Mouse (Mus musculus): Measurements from ENCODE around the gene Msi2.
A peak's percentile ranks its signal among the peaks of the same experiment; 100 is the strongest.

The Msi2 gene

GRCm38 (mm10) chr11:88589641-88590040 is 128.7 kb downstream of the Msi2 start:
- H3K4me1 ChIP-seq (replicated peaks; ENCODE audit: low read depth, low read length): peaks cover 94% of the 10 kb centered on the region
- no peaks in the 10 kb centered on the region for H3K27me3 ChIP-seq (ENCODE audit: insufficient read depth, low read length)
- no peaks in the 10 kb centered on the region for H3K9me3 ChIP-seq (ENCODE audit: low read length)
- TF ChIP-seq POU5F1 (IDR thresholded peaks at IDR 0.05; ENCODE audit: borderline replicate concordance, low read length) (no peak), CTCF (conservative IDR thresholded peaks at IDR 0.05; ENCODE audit: low read length) (no peak), NANOG (IDR thresholded peaks at IDR 0.05; ENCODE audit: borderline replicate concordance, low read length) (no peak)
- peaks cover 39% of the 10 kb centered on the region for H3K36me3 ChIP-seq (ENCODE audit: insufficient read depth, low read length)
- peak overlapping the region; percentile 23; the same call in 1 of the 2 replicates for H3K4me3 ChIP-seq (replicated peaks; ENCODE audit: low read length)

GRCm38 (mm10) chr11:88588688-88589210 is 129.6 kb downstream of the Msi2 start:
- Histone ChIP-seq H3K9me3 (ENCODE audit: low read length) (no peaks in the 10 kb centered on the region), H3K27me3 (ENCODE audit: insufficient read depth, low read length) (no peaks in the 10 kb centered on the region), H3K36me3 (ENCODE audit: insufficient read depth, low read length) (peaks cover 37% of the 10 kb centered on the region), H3K4me3 (replicated peaks; ENCODE audit: low read length) (no peak overlapping the region), H3K4me1 (replicated peaks; ENCODE audit: low read depth, low read length) (peaks cover 94% of the 10 kb centered on the region)
- TF ChIP-seq NANOG (IDR thresholded peaks at IDR 0.05; ENCODE audit: borderline replicate concordance, low read length) (no peak), POU5F1 (IDR thresholded peaks at IDR 0.05; ENCODE audit: borderline replicate concordance, low read length) (no peak), CTCF (conservative IDR thresholded peaks at IDR 0.05; ENCODE audit: low read length) (no peak)

GRCm38 (mm10) chr11:88587710-88588109 is 130.6 kb downstream of the Msi2 start:
- Histone ChIP-seq H3K36me3 (ENCODE audit: insufficient read depth, low read length) (peaks cover 37% of the 10 kb centered on the region), H3K27me3 (ENCODE audit: insufficient read depth, low read length) (no peaks in the 10 kb centered on the region), H3K4me3 (replicated peaks; ENCODE audit: low read length) (no peak overlapping the region), H3K4me1 (replicated peaks; ENCODE audit: low read depth, low read length) (peaks cover 89% of the 10 kb centered on the region), H3K9me3 (ENCODE audit: low read length) (no peaks in the 10 kb centered on the region)
- no peak for TF ChIP-seq NANOG (IDR thresholded peaks at IDR 0.05; ENCODE audit: borderline replicate concordance, low read length)
- no peak for TF ChIP-seq CTCF (conservative IDR thresholded peaks at IDR 0.05; ENCODE audit: low read length)
- TF ChIP-seq POU5F1 (IDR thresholded peaks at IDR 0.05; ENCODE audit: borderline replicate concordance, low read length): no peak

GRCm38 (mm10) chr11:88585880-88586279 is 132.4 kb downstream of the Msi2 start:
- TF ChIP-seq POU5F1 (IDR thresholded peaks at IDR 0.05; ENCODE audit: borderline replicate concordance, low read length): no peak
- no peak for TF ChIP-seq CTCF (conservative IDR thresholded peaks at IDR 0.05; ENCODE audit: low read length)
- TF ChIP-seq NANOG (IDR thresholded peaks at IDR 0.05; ENCODE audit: borderline replicate concordance, low read length): no peak
- Histone ChIP-seq H3K4me1 (replicated peaks; ENCODE audit: low read depth, low read length) (peaks cover 94% of the 10 kb centered on the region), H3K9me3 (ENCODE audit: low read length) (no peaks in the 10 kb centered on the region)

GRCm38 (mm10) chr11:88585171-88585632 is 133.1 kb downstream of the Msi2 start:
- Histone ChIP-seq H3K9me3 (ENCODE audit: low read length) (no peaks in the 10 kb centered on the region), H3K36me3 (ENCODE audit: insufficient read depth, low read length) (peaks cover 38% of the 10 kb centered on the region), H3K4me3 (replicated peaks; ENCODE audit: low read length) (peak overlapping the region; percentile 72), H3K4me1 (replicated peaks; ENCODE audit: low read depth, low read length) (peaks cover 92% of the 10 kb centered on the region), H3K27me3 (ENCODE audit: insufficient read depth, low read length) (no peaks in the 10 kb centered on the region)
- no peak for TF ChIP-seq NANOG (IDR thresholded peaks at IDR 0.05; ENCODE audit: borderline replicate concordance, low read length)
- no peak for TF ChIP-seq CTCF (conservative IDR thresholded peaks at IDR 0.05; ENCODE audit: low read length)

More at GRCm38 (mm10) chr11:88585880-88586279, 132.4 kb downstream of the Msi2 start:
- peaks cover 37% of the 10 kb centered on the region for H3K36me3 ChIP-seq (ENCODE audit: insufficient read depth, low read length)
- H3K27me3 ChIP-seq (ENCODE audit: insufficient read depth, low read length): no peaks in the 10 kb centered on the region
- H3K4me3 ChIP-seq (replicated peaks; ENCODE audit: low read length): peak overlapping the region; percentile 72

- peaks cover 91% of the 10 kb centered on the region for H3K4me1 ChIP-seq (replicated peaks; ENCODE audit: low read depth, low read length)
- H3K36me3 ChIP-seq (ENCODE audit: insufficient read depth, low read length): peaks cover 28% of the 10 kb centered on the region
- H3K9me3 ChIP-seq (ENCODE audit: low read length): no peaks in the 10 kb centered on the region
- no peaks in the 10 kb centered on the region for H3K27me3 ChIP-seq (ENCODE audit: insufficient read depth, low read length)
- TF ChIP-seq CTCF (conservative IDR thresholded peaks at IDR 0.05; ENCODE audit: low read length): no peak
- TF ChIP-seq POU5F1 (IDR thresholded peaks at IDR 0.05; ENCODE audit: borderline replicate concordance, low read length): no peak
- H3K4me3 ChIP-seq (replicated peaks; ENCODE audit: low read length): peak overlapping the region; percentile 72
Observed at GRCm38 (mm10) chr11:88583866-88584265, 134.4 kb downstream of the Msi2 start.

GRCm38 (mm10) chr11:88583259-88583833 is 135.0 kb downstream of the Msi2 start:
- no peaks in the 10 kb centered on the region for H3K9me3 ChIP-seq (ENCODE audit: low read length)
- H3K4me1 ChIP-seq (replicated peaks; ENCODE audit: low read depth, low read length): peaks cover 91% of the 10 kb centered on the region
- H3K36me3 ChIP-seq (ENCODE audit: insufficient read depth, low read length): peaks cover 23% of the 10 kb centered on the region

GRCm38 (mm10) chr11:88582781-88583180 is 135.5 kb downstream of the Msi2 start:
- peak overlapping the region; percentile 72 for H3K4me3 ChIP-seq (replicated peaks; ENCODE audit: low read length)
- TF ChIP-seq CTCF (conservative IDR thresholded peaks at IDR 0.05; ENCODE audit: low read length) (no peak), NANOG (IDR thresholded peaks at IDR 0.05; ENCODE audit: borderline replicate concordance, low read length) (no peak)
- no peaks in the 10 kb centered on the region for H3K9me3 ChIP-seq (ENCODE audit: low read length)
- H3K36me3 ChIP-seq (ENCODE audit: insufficient read depth, low read length): peaks cover 18% of the 10 kb centered on the region
- H3K4me1 ChIP-seq (replicated peaks; ENCODE audit: low read depth, low read length): peaks cover 91% of the 10 kb centered on the region
- H3K27me3 ChIP-seq (ENCODE audit: insufficient read depth, low read length): no peaks in the 10 kb centered on the region

More at GRCm38 (mm10) chr11:88583259-88583833, 135.0 kb downstream of the Msi2 start:
- Histone ChIP-seq H3K27me3 (ENCODE audit: insufficient read depth, low read length) (no peaks in the 10 kb centered on the region), H3K4me3 (replicated peaks; ENCODE audit: low read length) (peak overlapping the region; percentile 72)
- TF ChIP-seq CTCF (conservative IDR thresholded peaks at IDR 0.05; ENCODE audit: low read length) (no peak), POU5F1 (IDR thresholded peaks at IDR 0.05; ENCODE audit: borderline replicate concordance, low read length) (peak; percentile 76), NANOG (IDR thresholded peaks at IDR 0.05; ENCODE audit: borderline replicate concordance, low read length) (peak; percentile 69)

All from E14TG2a.4 (cell line).